9 mouse cellular contexts compared by ENCODE assay signal in genomic region chr5:118877313-118877669, GRCm38 (mm10).
DNase-seq lines count a peak whose midpoint lies in the region; ATAC-seq and TF ChIP-seq lines count a peak whose summit lies in the region.
"Had no signal": no experiment of that assay in that cellular context is flagged by ENCODE, and none has a peak within 500 bp of the region (broad histone marks: within the 10 kb centered on the region; RNA-seq: fewer than 3 reads in every experiment).

No protein-coding gene starts in this region.

- intact Hi-C loops in left cerebral cortex, postnatal 4 days (cut with DNase I), result loop anchor here (5.0 kb wide), 3 partner anchors 95 to 810 kb away; partner anchors contain the start of gene Tbx3
- intact Hi-C loops in left cerebral cortex, postnatal 14 days (cut with DNase I), result loop anchor here (5.0 to 10.0 kb wide), 3 partner anchors 95 to 928 kb away; partner anchors contain the start of gene Tbx3

- no peak overlapping the region for H3K27ac ChIP-seq in embryonic fibroblast, embryonic 13.5 days (ENCODE audit: insufficient read depth, low read length)
- no peak overlapping the region for H3K27ac ChIP-seq in hindbrain, embryonic 10.5 days
- H3K27ac ChIP-seq in limb, embryonic 15.5 days, result no peak overlapping the region
- no peak overlapping the region for H3K27ac ChIP-seq in midbrain, postnatal 0 days (ENCODE audit: low read depth, low read length)

- peaks cover 79% of the 10 kb centered on the region for H3K27me3 ChIP-seq in hindbrain, embryonic 10.5 days (ENCODE audit: insufficient read depth, poor library complexity, severe bottlenecking)
- peaks cover 45% of the 10 kb centered on the region for H3K27me3 ChIP-seq in limb, embryonic 15.5 days
- H3K27me3 ChIP-seq in midbrain, postnatal 0 days (ENCODE audit: insufficient read depth, low read length), result peaks cover 50% of the 10 kb centered on the region

- peak; percentile 35 for DNase-seq in left cerebral cortex, postnatal 4 days
- DNase-seq in left cerebral cortex, postnatal 14 days (ENCODE audit: low spot score in 2 of 2), result no peak
- DNase-seq in hindbrain, embryonic 10.5 days (ENCODE audit: low spot score), result peak; percentile 64
- peak; percentile 59 for DNase-seq in midbrain, postnatal 0 days (ENCODE audit: low spot score)
- no peak for DNase-seq in frontal cortex, postnatal 25 days (ENCODE audit: low spot score in 2 of 2)

- no peaks in the 10 kb centered on the region for H3K9me3 ChIP-seq in hindbrain, embryonic 10.5 days
- no peaks in the 10 kb centered on the region for H3K9me3 ChIP-seq in limb, embryonic 15.5 days
- no peaks in the 10 kb centered on the region for H3K9me3 ChIP-seq in midbrain, postnatal 0 days (ENCODE audit: low read length)

- no peak overlapping the region for H3K9ac ChIP-seq in limb, embryonic 15.5 days
- no peak overlapping the region for H3K9ac ChIP-seq in midbrain, postnatal 0 days (replicated peaks; ENCODE audit: low read length, poor library complexity, severe bottlenecking)

- ATAC-seq in limb, embryonic 15.5 days (ENCODE audit: insufficient number of reproducible peaks, low FRiP score, low TSS enrichment, low read depth), result no peak
- ATAC-seq in midbrain, postnatal 0 days (ENCODE audit: low FRiP score), result no peak
- no peak for ATAC-seq in CD4-positive, CD25-positive, alpha-beta regulatory T cell, adult 4 months

- TF ChIP-seq POLR2A in embryonic fibroblast, embryonic 13.5 days (IDR thresholded peaks at IDR 0.05; ENCODE audit: low read depth, low read length), result no peak

- peak overlapping the region; percentile 16 for H3K4me3 ChIP-seq in embryonic fibroblast, embryonic 13.5 days (ENCODE audit: insufficient read depth, low read length)
- H3K4me3 ChIP-seq in hindbrain, embryonic 10.5 days, result peak overlapping the region; percentile 40
- peak overlapping the region; percentile 26 for H3K4me3 ChIP-seq in limb, embryonic 15.5 days
- H3K4me3 ChIP-seq in midbrain, postnatal 0 days (ENCODE audit: low read depth, low read length), result no peak overlapping the region

- H3K4me1 ChIP-seq in embryonic fibroblast, embryonic 13.5 days (ENCODE audit: control insufficient read depth, insufficient read depth, low read length), result peaks cover 4% of the 10 kb centered on the region
- peaks cover 24% of the 10 kb centered on the region for H3K4me1 ChIP-seq in hindbrain, embryonic 10.5 days (replicated peaks)
- H3K4me1 ChIP-seq in limb, embryonic 15.5 days, result peaks cover 13% of the 10 kb centered on the region
- H3K4me1 ChIP-seq in midbrain, postnatal 0 days (ENCODE audit: insufficient read depth, low read length), result no peaks in the 10 kb centered on the region

- 1% methylated on average over 12 of the region's 12 CpGs for WGBS in hindbrain, embryonic 10.5 days
- WGBS in limb, embryonic 15.5 days, result under 1% methylated on average over 12 of the region's 12 CpGs
- 1% methylated on average over 12 of the region's 12 CpGs for WGBS in midbrain, postnatal 0 days

- no peak for TF ChIP-seq CTCF in embryonic fibroblast, embryonic 13.5 days (IDR thresholded peaks at IDR 0.05; ENCODE audit: borderline replicate concordance, insufficient read depth, low read length)
- peak; percentile 72 for TF ChIP-seq CTCF in midbrain, postnatal 0 days (IDR thresholded peaks at IDR 0.05)

- H3K4me2 ChIP-seq in limb, embryonic 15.5 days, result peak overlapping the region; percentile 49
- H3K4me2 ChIP-seq in midbrain, postnatal 0 days (ENCODE audit: low read depth, low read length, poor library complexity, severe bottlenecking), result no peak overlapping the region

- no peaks in the 10 kb centered on the region for H3K36me3 ChIP-seq in hindbrain, embryonic 10.5 days
- no peaks in the 10 kb centered on the region for H3K36me3 ChIP-seq in limb, embryonic 15.5 days
- H3K36me3 ChIP-seq in midbrain, postnatal 0 days (ENCODE audit: insufficient read depth, low read length), result no peaks in the 10 kb centered on the region
- H3K36me3 ChIP-seq: G1E had no signal

Comparison
In these comparisons a context has a peak if more than half of its experiments do, and no peak if none do; other contexts are left out.
1. DNase-seq: peak in left cerebral cortex, postnatal 4 days (single experiment), hindbrain, embryonic 10.5 days (single experiment) and midbrain, postnatal 0 days (single experiment); none in left cerebral cortex, postnatal 14 days (0 of 2) and frontal cortex, postnatal 25 days (0 of 2).